Mouse (Mus musculus): ENCODE measurements around the gene Abcd1.

- TF ChIP-seq POLR2A (IDR thresholded peaks at IDR 0.05; ENCODE audit: extremely low read depth, insufficient read depth, low read length) = no peak
- no peak for TF ChIP-seq CTCF (IDR thresholded peaks at IDR 0.05; ENCODE audit: low read depth, low read length)
Observed at GRCm38 (mm10) chrX:73676668-73677067, 39.7 kb upstream of the Abcd1 start.
